Mouse (Mus musculus) small intestine, adult 10 weeks (tissue): ENCODE data around the gene D430041D05Rik. TPM values are rescaled to one million over a fixed set of nuclear protein-coding genes. Genes with fewer than 3 reads are reported as not detected.

Experiments
- polyA plus RNA-seq: library from polyadenylated mRNA; stranded (reverse); fragments of 350-450 nt; fragmentation: Illumina TruSeq; extraction: RNeasy Lipid Tissue Mini Kit (QIAGEN cat#74804); gene quantifications from one replicate; pipeline ENCODE4 v1.2.3, GENCODE M21; 2014; ENCODE audit warnings: low replicate concordance

Gene D430041D05Rik
- not detected for polyA plus RNA-seq

DNA sequence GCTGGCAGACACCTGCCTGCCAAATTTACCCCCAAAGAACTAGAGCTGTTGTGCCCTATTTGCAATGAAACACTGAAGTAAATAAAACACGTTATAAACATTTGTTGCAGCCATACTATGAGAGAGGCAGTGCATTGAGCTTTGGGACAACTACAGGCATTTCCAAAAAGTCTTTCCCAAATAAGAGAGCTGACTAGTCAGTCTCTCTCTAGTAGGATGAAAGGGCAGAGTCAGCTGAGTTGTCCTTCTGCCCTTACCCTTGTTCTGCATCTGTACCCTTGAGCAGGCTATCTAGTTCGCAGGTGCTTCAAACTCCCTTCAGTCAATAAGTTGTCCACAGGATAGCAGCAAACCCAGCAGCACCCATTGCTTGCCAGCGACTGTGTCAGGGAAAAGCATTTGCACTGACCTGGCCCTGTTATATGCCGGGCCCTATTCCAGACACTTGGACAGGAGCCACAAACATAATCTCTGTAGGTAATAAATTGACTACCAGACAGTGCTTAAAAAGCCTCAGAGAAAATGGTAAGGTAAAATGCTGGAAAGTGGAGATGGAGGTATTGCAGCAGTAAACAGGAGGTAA is at the start of gene D430041D05Rik:
TSS of gene D430041D05Rik (minus strand) at position 51 of the 583 bp plus-strand sequence.

DNA sequence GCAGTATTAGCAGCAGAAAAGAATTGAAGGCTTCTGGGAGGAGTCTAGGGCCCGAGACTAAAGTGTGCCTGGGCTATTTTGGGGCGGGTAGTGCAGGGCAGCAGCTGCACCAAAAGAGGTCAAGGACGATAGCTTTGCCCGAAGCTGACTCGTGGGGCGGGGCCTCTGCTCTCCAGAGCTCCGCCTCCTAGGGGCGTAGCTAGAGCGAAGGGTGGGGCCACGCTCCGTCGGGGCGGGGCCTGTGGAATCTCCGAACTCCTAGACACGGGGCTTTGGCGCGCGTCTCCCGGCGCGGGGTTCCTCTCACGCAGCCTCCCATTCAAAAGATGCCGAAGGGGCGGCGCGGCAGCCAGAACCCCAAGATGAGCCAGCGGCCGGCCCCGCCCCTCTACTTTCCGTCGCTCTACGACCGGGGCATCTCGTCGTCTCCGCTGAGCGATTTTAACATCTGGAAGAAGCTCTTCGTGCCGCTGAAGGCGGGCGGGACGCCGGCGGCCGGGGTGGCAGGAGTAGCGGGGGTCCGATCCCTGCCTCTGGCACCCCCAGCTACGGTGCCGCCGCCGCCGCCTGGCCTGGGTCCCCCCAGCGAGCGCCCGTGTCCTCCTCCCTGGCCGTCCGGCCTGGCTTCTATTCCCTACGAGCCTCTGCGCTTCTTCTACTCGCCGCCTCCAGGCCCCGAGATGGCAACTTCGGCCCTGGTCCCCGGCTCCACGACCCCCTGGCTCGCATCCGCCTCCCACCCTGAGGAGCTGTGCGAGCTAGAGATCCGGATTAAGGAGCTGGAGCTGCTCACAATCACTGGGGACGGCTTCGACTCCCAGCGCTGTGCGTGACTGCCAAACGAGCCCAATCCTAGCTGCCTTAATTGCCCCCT is 288.1 kb downstream of the D430041D05Rik start, which contains the start of gene A930018P22Rik:
TSS of gene A930018P22Rik (plus strand) at position 265 of the 874 bp plus-strand sequence.

DNA sequence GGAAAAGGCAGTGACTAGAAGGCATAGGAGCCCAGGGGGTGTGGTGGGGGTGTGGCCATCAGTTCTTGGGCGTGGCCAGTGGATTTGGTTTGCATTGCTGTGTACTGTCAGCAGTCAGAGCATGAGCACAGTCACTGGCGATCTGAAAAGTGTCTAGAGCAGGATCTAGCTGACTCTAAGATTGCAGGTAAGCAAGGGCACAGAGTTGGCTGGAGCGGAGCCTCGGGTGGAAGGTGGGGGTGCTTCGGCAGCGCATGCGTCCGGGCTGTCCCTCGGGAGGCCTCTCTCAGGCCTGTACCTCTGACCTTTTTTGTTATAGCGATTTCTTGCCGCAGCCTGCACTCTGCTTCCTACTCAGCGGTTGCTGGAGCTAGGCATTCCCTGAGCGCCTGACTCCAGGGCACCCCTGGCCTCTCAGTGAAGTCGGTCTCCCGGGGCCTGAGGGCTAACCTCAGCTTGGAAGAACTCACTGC is 315.0 kb downstream of the D430041D05Rik start, which contains the start of gene Cd59a:
TSS of gene Cd59a (plus strand) at position 61 of the 473 bp plus-strand sequence.

Other genes starting within 250 kb of the D430041D05Rik start
- gene Hipk3, start 83.4 kb upstream of the D430041D05Rik start, polyA plus RNA-seq = 49.9 TPM
- 87.2 TPM for gene Cstf3, start 179.5 kb upstream of the D430041D05Rik start, polyA plus RNA-seq